Mouse (Mus musculus): ENCODE results near the gene Rem2. TPM values are rescaled to one million over a fixed set of nuclear protein-coding genes. Genes with fewer than 3 reads are reported as not detected.
A peak's percentile ranks its signal among the peaks of the same experiment; 100 is the strongest.

Rem2 gene
- polyA plus RNA-seq, 1 experiment from 2014 or later = 0.59 TPM

- H3K27me3 ChIP-seq (ENCODE audit: control insufficient read depth, insufficient read depth, low read length) = no peaks in the 10 kb centered on the region
- H3K4me2 ChIP-seq (ENCODE audit: low read depth, low read length) = no peak overlapping the region
- peaks cover 7% of the 10 kb centered on the region for H3K4me1 ChIP-seq (ENCODE audit: control insufficient read depth, insufficient read depth, low read length)
- H3K36me3 ChIP-seq (ENCODE audit: control insufficient read depth, insufficient read depth) = no peaks in the 10 kb centered on the region
- H3K27ac ChIP-seq (ENCODE audit: low read length) = no peak overlapping the region
- peak; percentile 81 for ATAC-seq (replicated peaks; ENCODE audit: extremely low read depth, insufficient read depth, low FRiP score)
- WGBS = 14% methylated on average over 17 of the region's 17 CpGs
- no peak overlapping the region for H3K4me3 ChIP-seq (ENCODE audit: low read length)
- H3K9ac ChIP-seq (ENCODE audit: low read length) = peak overlapping the region; percentile 11; the same call in 1 of the 2 replicates
- no peaks in the 10 kb centered on the region for H3K9me3 ChIP-seq (replicated peaks; ENCODE audit: control insufficient read depth, low read length)
These were observed 52.7 kb downstream of the Rem2 start for GRCm38 (mm10) chr14:54528446-54529111.

Other genes with a start within 250 kb of the Rem2 start
- gene Dad1, start 222.0 kb upstream of the Rem2 start, polyA plus RNA-seq (2015; fragmentation: Nextera tagmentation; extraction: Ambion mirVana) = 349 and 394 TPM in 2 replicates
- gene Abhd4, start 221.9 kb upstream of the Rem2 start, polyA plus RNA-seq (2015; fragmentation: Nextera tagmentation; extraction: Ambion mirVana) = 115 and 119 TPM in 2 replicates
- not detected in 2 replicates for gene Olfr49, start 191.2 kb upstream of the Rem2 start, polyA plus RNA-seq (2015; fragmentation: Nextera tagmentation; extraction: Ambion mirVana)
- 63.1 and 66.5 TPM in 2 replicates for gene Oxa1l, start 115.3 kb upstream of the Rem2 start, polyA plus RNA-seq (2015; fragmentation: Nextera tagmentation; extraction: Ambion mirVana)
- 8.6 and 12.3 TPM in 2 replicates for gene Slc7a7, start 58.3 kb upstream of the Rem2 start, polyA plus RNA-seq (2015; fragmentation: Nextera tagmentation; extraction: Ambion mirVana)
- 191 and 212 TPM in 2 replicates for gene Mrpl52, start 49.2 kb upstream of the Rem2 start, polyA plus RNA-seq (2015; fragmentation: Nextera tagmentation; extraction: Ambion mirVana)
- gene Mmp14, start 44.5 kb upstream of the Rem2 start, polyA plus RNA-seq (2015; fragmentation: Nextera tagmentation; extraction: Ambion mirVana) = 89.5 and 99.5 TPM in 2 replicates
- gene Lrp10, start 12.0 kb upstream of the Rem2 start, polyA plus RNA-seq (2015; fragmentation: Nextera tagmentation; extraction: Ambion mirVana) = 45.8 and 52.0 TPM in 2 replicates
- 55.3 and 57.8 TPM in 2 replicates for gene Prmt5, start 41.4 kb downstream of the Rem2 start, polyA plus RNA-seq (2015; fragmentation: Nextera tagmentation; extraction: Ambion mirVana)
- gene Haus4, start 78.5 kb downstream of the Rem2 start, polyA plus RNA-seq (2015; fragmentation: Nextera tagmentation; extraction: Ambion mirVana) = 39.7 and 47.0 TPM in 2 replicates
- 24.9 and 25.5 TPM in 2 replicates for gene Ajuba, start 101.5 kb downstream of the Rem2 start, polyA plus RNA-seq (2015; fragmentation: Nextera tagmentation; extraction: Ambion mirVana)
- gene 4931414P19Rik, start 129.9 kb downstream of the Rem2 start, polyA plus RNA-seq (2015; fragmentation: Nextera tagmentation; extraction: Ambion mirVana) = 6.7 and 7.8 TPM in 2 replicates
- 358 and 367 TPM in 2 replicates for gene Psmb5, start 141.9 kb downstream of the Rem2 start, polyA plus RNA-seq (2015; fragmentation: Nextera tagmentation; extraction: Ambion mirVana)
- 9.5 and 22.3 TPM in 2 replicates for gene Psmb11, start 145.3 kb downstream of the Rem2 start, polyA plus RNA-seq (2015; fragmentation: Nextera tagmentation; extraction: Ambion mirVana)
- not detected in 2 replicates for gene Gm17606, start 164.9 kb downstream of the Rem2 start, polyA plus RNA-seq (2015; fragmentation: Nextera tagmentation; extraction: Ambion mirVana)
- gene Cdh24, start 165.3 kb downstream of the Rem2 start, polyA plus RNA-seq (2015; fragmentation: Nextera tagmentation; extraction: Ambion mirVana) = 1.4 and 1.9 TPM in 2 replicates
- gene 1700123O20Rik, start 210.1 kb downstream of the Rem2 start, polyA plus RNA-seq (2015; fragmentation: Nextera tagmentation; extraction: Ambion mirVana) = 42.8 and 49.8 TPM in 2 replicates
- 69.1 and 73.5 TPM in 2 replicates for gene Acin1, start 210.8 kb downstream of the Rem2 start, polyA plus RNA-seq (2015; fragmentation: Nextera tagmentation; extraction: Ambion mirVana)
- 0.17 and 0.18 TPM in 2 replicates for gene Gm29776, start 222.7 kb downstream of the Rem2 start, polyA plus RNA-seq (2015; fragmentation: Nextera tagmentation; extraction: Ambion mirVana)
- not detected in 2 replicates for gene Cebpe, start 236.1 kb downstream of the Rem2 start, polyA plus RNA-seq (2015; fragmentation: Nextera tagmentation; extraction: Ambion mirVana)